Mouse (Mus musculus) spleen, postnatal 36 days (tissue): ENCODE measurements around the gene Smco2.
"Not testable (repeated sequence)": the region's sequence is repeated elsewhere in the genome, so short reads cannot be mapped to it uniquely, and the experiment has no call there.

Source experiments
- DNase-seq, 2 experiments: peaks; one replicate each; pipeline ENCODE4 v3.0.0; 2022; ENCODE audit warnings: low spot score in 2 of 2, mixed read lengths in 1 of 2

Smco2 gene

GRCm38 (mm10) chr6:146857386-146857785, 7.5 kb downstream of the Smco2 start:
- no peak for DNase-seq

- DNase-seq, result no peak
Measured at GRCm38 (mm10) chr6:146863154-146863553, 13.2 kb downstream of the Smco2 start.

- DNase-seq, result not testable (repeated sequence)
Measured at GRCm38 (mm10) chr6:146864370-146864769, 14.5 kb downstream of the Smco2 start.

GRCm38 (mm10) chr6:146865701-146866100, 15.8 kb downstream of the Smco2 start:
- DNase-seq, result no peak

- DNase-seq, result no peak
Measured at GRCm38 (mm10) chr6:146871975-146872374, 22.1 kb downstream of the Smco2 start.

- DNase-seq, result no peak
Measured at GRCm38 (mm10) chr6:146874415-146874814, 24.5 kb downstream of the Smco2 start.

- no peak for DNase-seq
Measured at GRCm38 (mm10) chr6:146876820-146877219, 26.9 kb downstream of the Smco2 start.

DNA sequence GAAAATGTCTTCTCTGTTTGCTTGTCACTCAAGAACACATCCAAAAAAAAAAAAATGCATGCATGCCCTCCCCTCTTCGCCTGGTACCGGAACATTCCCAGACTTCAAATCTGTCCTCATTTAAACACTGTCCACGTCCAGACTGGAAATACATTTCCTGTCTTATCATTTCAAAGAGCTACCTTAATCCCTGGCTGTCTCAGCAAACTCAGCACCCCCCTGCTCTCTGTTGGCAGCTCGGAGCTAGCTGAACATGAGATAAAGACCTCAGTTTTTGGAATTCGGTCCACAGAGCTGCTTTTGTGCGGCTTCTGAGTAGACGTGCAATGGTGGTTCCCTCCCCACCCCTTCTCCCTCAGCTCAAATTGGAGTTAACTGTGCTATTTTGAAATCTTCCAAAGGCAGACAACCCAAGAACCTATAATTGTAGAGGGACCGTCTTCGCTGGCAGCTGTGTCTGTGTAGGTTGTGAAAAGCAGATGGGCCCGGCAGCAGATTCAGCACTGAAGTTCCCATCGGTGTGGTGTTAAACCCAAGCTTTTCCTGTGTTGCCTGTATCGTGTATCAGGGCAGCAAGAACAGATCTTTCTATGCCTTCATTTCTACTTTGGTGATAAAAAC, 27.6 kb downstream of the Smco2 start:
- no peak for DNase-seq

DNA sequence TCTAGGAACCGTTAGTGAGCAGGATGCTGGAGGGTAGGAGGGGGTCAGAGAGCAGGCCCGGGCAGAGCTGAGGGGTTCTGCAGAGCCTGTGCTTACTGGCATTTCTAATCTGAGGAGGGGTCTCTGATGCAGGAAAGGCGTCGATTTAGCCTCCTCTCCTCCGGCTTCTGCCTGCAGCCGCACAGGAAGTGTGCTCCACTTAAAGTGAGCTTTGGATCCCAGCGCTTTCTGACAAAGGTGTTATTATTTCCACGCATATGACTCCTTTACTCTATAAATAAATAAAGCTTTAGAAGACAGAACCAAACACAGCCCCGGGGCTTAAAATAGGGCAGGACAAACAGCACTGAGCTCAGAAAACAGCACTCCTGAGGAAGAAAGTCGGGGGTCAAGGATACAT, 29.0 kb downstream of the Smco2 start:
- DNase-seq, result no peak

DNA sequence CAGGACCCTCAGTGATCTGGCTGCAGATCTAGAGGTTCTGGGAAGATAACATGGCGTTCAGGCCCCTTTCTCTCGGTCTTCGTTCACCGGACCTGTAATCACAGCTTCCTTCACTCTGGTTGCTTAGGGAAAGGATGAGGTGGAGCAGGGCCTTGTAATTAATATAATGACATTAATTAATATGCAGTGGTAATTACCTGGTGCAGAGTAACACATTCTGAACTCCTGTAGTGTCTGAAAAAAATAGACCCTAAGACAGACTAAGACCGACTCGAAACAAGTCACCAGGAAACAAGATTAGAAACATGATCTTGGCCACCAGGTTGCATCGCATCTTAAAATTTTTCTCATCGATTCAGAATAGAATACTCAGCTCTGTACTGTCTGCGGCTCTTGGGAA, 30.0 kb downstream of the Smco2 start:
- DNase-seq, result no peak

DNA sequence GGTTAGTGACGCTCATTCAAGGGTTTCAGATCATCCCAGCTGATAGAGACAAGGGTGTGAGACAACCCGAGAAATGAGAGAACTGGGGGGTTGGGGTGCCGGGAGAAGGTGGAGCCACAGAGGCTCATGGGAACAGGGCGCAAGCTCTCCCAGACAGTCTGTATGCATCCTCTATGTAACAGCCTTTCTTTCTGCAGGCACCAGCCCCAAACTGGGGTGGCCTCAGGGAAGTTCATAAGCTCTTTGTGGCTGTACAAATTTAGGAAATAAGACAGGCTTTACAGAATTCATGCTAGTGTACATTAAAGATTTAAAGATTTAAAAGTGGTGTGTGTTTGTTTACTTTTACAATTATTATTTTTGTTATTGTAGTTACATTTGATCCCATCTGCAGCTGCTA, 30.4 kb downstream of the Smco2 start:
- DNase-seq, result no peak

DNA sequence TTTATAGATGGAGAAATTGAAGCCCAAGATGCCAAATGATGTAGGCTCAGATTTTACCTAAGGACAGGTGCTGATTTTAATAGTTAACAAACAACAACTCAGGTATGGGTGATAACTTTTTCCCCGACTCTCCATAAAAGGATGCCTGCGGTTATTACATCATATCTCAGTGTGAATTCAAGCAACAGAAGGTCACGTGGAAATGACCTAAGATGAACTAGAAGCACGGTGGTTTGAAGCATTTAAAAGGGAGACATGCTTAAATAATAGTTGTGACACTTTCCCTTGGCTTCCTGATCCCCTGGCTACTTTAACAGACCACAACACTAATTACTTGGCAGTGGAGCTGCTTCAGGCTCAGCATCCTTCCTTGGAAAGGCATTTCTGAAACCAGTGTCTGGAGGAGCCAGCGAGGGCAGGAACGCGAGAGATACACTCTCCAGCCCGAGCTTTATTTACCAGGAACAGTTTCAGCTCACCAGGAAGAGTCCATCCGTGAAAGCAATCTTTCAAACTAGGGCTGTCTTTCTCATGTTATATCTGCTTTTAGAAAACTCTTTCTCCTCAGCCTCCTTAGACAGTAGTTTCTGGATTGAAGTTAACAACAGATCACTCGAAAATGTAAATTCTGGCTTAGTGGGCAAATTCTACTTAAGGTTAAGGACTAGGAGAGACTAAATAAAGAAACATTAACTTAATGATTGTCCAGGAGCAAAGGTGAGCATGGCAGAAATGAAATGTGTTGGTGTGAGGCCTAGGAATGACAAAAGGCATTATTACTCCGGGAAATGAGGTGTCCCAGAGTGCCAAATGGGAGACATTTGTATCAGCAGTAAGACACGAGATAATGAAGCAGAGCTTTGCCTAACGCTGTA, 32.2 kb downstream of the Smco2 start:
- DNase-seq, result no peak

- no peak for DNase-seq
Measured at GRCm38 (mm10) chr6:146883426-146883825, 33.5 kb downstream of the Smco2 start.

GRCm38 (mm10) chr6:146884171-146884570, 34.3 kb downstream of the Smco2 start:
- DNase-seq, result no peak

DNA sequence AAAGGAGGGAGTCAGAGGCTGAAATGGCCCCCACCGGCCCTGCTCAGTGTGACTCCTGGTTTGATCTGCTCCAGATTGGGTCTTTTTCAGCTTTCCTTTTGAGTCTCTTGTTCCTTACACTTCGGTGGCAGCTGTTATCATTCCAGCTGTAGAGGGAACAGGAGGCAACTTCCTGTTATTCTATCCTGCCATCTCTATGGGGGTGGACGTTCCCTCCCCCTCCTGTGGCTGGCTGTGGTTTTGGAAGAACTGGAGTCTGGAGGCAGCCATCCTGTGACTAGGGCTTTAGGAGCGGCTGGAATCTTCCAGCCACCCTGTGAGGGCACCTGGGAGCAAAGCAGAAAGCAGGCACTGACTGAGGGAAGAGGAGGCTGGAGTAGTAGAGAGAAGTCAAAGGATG, 34.9 kb downstream of the Smco2 start:
- no peak for DNase-seq

GRCm38 (mm10) chr6:146887958-146888659, 38.2 kb downstream of the Smco2 start, which contains the start of gene Ppfibp1:
Ppfibp1 (plus strand) TSS chr6:146888487.
- DNase-seq, result peak; percentile 90 to 92

GRCm38 (mm10) chr6:146888660-146889490, 39.0 kb downstream of the Smco2 start:
- DNase-seq, result no peak

DNA sequence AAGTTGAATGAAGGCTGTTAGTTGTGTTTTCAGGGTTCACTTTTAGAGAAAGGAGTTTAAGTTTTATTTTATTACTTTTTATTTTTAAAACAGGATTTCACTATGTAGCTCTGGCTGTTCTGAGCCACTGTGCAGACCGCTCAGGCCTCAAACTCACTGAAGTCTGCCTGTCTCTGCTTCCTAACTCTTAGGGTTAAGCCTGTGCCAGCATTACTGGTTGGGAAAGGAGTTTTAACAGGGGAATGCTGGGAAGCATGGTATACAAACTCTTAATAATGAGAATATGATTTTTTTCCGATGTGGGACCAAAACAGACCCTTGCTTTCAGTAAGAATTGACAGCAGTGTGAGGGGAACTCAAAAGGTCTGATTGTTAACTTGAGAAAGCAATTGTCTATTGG, 40.3 kb downstream of the Smco2 start:
- DNase-seq, result no peak

DNA sequence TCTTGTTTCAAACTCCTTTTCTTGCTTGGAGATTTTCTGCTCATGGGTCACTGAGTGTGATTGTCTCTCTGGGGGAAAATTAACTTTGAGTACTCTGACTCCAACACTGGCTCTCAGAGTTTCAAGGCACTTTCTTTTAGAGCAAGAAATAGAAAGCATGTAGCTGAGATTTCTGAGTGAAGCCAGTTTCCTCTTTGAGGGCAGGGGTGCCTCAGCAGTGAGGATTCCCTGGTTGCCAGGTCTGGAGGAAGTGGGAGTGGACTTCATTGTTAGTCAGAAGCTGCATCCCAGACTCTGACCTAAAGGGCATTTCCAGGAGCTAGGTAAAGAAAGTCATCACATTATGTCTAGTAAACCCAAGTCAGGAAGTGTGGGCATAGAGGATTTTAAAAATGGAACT, 40.7 kb downstream of the Smco2 start:
- DNase-seq, result no peak

- DNase-seq, result no peak
Measured at GRCm38 (mm10) chr6:146893890-146894289, 44.0 kb downstream of the Smco2 start.

DNA sequence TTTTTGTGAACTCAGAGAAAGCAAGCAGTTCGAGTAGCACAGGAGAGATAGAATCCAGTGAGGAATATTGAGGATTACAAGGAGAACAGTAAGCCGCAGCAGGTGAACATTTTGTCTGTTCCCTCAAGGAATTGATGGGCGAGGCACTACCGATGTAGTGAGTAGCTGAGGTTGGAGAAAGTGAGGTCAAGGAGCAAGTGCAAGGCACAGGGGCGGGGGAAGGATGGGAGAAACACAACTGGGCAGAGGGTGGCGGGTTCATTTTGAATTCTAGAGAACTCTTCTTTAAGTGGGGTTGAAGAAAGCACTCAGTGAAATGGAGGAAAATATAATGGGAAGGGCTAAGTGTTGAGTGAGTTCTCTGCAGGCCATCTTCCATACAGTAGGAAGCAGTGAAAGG, 48.8 kb downstream of the Smco2 start:
- no peak for DNase-seq

- no peak for DNase-seq
Measured at GRCm38 (mm10) chr6:146899647-146900046, 49.7 kb downstream of the Smco2 start.
